Mouse (Mus musculus) 3T3-L1 (cell line): Measurements from ENCODE around the gene Tmcc3.

Experiments
- DNase-seq: peaks from one replicate; pipeline ENCODE4 v3.0.0-alpha.2; 2015; ENCODE audit warnings: low read depth, low spot score

The Tmcc3 gene

DNA sequence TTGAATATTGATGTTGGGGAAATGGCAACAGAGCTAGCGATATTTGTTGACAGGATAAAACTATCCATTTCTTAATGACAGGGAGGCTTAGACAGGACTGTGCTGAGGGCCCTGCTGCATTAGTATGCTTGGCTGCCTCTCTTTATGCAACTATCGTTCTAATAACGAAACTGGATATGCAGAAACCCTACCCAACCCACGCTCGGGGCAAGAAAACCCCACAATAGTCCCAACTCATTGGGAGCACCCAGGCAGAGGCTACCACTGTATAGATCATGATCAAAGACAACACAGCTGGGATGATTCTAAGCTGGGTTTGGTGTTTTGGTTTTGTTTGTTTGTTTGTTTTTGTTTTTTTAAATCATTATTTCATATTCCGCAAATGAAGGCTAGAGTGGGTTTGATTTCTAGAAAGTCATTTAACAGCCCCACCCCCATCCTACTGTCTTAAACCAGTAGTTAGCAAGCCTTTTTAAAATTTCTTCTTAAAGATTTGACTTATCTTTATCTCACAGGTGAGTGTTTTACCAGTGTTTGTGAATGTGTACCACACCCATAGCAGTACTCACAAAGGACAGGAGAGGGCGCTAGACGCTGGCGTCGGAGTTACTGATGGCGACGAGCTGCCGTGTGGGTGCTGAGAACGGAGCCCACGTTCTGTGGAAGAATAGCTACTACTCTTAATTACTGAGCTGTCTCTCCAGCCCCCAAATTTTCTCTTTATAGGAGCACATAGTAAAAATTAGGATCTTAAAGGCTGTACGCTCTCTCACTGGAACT is 20.8 kb downstream of the Tmcc3 start:
- no peak for DNase-seq

DNA sequence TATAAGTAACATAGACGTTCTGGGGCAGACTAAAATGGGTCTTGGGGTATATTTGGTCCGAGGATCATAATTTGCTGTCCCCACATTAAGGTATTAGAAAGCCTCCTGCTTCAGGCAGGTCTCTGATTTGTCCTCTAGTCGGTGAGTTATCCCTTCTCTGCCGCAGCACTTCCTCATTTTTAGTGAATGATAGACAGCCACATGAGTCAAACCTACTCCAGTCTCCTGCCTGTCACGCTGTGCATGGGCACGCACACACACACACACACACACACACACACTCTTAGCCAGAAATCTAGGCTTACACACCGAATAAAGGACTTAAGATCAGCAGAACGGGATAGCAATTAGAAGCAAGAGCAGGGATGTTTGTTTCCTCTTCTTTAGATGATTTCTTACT is 21.6 kb downstream of the Tmcc3 start:
- no peak for DNase-seq

DNA sequence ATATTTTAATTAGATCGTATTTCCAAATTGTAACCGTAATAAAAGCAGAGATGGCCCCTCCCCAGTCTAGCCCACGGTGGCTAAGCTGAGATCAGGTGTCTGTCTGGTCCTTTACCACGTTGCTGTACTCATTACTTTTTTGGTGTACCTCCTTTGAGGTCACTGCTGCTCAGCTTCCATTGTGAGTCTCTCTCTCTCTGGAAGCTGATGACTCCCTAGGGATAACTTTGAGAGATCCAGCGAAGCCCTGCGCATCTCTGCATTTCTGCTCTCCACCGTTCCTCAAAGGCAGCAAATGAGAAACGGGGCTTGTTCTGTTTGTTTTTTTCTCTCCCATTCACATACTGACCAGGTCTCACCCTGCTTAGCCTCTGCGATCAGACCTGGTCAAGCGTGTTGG is 23.3 kb downstream of the Tmcc3 start:
- DNase-seq: no peak

DNA sequence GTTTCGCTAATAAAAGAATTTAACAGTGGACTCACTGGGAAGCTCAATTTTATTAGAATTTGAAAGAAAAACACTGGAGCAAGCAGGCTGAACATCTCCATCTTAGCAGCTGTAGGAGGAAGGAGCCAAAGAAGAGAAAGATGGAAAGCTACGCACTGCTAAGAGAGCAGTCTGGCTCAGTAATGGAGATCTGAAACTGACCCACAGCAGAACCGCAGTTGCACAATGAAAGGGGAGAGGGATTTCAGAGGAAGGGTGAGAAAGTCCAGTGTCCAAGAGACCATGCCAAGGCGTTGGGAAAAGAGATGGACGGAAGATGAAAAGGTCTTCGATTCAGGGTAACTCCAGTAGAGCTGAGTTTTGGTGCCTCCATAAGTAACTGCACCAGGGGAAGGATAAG is 24.3 kb downstream of the Tmcc3 start:
- no peak for DNase-seq

DNA sequence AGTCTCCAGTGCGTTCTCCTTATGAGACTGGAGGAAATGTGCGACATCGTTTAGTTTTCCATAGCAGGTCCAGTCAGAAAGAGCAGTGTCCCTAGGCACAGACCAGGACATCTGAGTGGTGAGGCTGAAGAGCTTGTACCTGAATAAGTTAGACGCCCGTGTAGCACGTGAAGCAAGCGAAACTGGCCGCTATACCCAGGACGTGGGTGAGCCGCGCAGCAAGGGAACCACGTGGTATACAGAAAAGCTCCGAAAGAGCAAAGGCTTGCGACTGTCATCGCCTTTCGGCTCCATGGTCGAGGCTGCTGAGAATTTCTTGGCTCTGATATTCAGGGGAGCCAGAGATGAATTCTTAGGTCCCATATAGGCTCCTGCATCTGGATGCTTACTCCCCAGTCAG is 29.8 kb downstream of the Tmcc3 start:
- no peak for DNase-seq

DNA sequence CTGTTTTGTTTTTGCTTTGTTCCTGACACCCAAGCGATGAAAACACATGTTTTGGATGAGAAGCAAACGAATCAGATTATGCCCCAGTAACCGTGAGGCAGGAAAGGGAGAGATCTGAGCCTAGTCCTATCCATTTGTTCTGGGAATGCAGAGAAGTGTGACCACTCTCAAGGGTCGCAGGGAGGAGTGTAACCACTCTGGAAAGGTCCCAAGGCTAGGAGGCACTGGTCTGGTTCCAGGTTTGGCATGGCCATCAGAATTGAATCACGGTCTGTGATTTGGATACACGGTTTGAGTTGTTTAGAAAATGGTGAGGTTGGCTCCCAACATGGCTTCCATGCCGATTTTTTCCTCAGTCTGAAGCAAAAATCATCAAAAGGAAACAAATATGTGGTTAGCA is 30.5 kb downstream of the Tmcc3 start:
- no peak for DNase-seq

DNA sequence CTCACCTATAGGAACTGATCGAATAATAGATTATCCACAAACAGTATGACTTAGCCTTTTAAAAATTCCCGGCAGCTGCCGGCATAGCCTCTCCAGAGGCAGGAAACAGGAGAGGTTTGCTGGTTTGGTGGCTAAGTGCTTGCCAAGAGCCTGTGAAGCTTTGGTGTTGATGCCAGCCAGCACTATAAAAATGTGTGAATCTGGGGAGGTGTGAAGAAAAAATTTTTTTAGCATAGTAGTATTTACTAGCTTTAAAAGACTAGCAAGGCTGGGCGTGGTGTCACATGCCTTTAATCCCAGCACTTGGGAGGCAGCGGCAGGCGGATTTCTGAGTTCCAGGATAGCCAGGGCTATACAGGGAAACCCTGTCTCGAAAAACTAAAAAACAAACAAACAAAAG is 31.8 kb downstream of the Tmcc3 start:
- DNase-seq: no peak

DNA sequence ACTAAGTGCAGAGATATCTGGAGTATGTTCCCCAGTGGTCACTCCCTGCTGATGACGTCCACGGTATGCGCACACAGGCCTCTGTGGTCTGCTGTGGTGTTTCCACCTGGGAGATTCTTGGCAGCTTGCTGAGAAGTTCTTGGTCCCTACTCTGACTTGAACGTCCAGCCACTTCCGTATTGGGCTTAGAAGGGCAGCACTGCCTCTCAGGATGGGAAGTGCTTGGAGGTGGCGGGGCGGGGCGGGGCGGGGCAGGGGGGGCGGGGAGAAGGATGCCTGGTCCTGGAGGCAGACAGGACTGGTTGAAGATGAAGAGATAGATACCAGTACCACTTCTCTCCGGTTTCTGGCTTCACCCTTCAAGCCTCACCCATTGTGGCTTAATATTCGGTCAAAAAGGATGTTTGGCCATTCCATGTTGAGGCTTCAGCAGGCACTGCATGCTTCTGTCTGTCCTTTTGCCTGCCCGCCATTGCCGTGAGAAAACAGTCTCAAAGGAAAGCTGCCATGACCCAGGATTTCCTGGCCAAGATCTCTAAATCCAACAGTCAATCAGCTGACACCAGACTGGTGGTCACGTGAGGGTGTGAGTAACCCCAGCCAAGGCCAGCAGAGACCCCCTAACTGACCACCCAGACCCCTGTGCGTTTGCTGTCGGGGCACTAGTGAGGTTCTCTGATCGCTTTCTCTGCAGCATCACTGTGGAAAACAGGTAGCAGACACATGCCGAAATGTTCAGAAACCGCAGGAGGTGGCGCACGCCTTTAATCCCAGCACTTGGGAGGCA is 33.1 kb downstream of the Tmcc3 start:
- no peak for DNase-seq

DNA sequence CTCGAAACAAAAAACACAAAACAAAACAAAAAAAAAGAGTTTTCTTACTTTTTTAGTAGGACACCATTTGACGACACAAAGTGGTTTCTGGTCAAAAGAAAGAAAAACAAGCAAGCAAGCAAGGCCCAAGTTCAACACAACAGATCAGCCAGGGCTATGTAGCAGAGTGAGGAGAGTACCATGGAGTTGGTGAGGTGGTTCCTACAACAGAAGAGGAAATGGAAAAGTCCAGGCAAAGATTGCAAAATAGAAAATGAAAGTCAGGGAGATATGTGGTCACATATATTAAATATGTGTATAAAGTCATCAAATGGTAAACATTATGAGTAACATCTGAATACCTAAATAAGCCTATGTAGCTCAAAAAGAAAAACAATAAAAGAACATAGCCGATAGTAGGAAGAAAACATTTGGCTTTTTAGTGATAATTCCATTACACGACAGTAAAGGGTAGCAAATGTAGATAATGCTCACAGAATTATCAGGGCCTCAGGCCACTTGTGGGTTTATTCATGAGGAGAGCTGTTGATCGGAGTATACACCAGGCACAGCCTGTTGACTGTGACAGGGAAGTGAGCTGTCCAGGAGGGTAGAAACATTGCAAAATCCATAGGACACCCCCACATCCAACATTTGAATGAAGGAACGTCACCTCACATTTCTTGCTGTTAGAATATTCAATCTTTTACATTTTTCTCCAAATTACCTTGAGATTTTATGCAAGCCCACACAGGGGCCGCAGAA is 33.9 kb downstream of the Tmcc3 start:
- no peak for DNase-seq

DNA sequence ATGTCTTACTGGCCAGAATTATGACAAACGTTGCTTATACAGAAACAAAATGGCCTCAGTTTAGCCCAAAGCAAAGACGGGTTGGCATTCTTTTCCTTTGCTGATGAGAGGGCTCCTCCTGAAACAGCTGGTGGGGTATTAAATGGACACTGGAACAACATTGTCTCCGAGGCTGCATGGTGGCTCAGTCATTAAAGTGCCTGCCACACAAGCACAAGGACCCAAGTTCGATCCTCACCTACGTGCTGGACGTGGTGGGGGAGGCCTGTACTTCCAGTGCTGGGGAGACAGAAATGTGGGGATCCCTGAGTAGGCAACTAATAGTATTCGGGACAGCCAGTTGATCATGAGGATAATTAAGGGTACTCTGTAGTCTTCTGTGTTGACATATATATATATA is 34.8 kb downstream of the Tmcc3 start:
- DNase-seq: no peak

DNA sequence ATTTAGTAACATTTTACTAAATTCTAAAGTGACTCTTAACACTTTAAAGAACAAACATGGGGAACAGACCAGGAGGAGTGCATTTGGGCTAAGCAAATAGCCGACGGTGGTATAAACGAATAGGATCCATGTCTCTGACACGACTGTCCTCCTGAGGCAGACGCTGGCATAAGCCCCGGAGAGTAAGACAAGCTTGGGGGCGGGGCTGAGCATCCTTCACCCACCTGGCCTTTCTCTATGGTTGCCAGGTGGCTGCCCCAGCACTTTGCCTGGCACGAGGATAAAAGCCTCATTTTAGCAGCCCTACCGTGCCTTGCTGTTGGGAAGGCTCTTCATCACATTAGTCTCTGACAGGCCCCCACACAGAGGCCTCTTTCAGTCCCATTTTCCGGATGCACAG is 35.5 kb downstream of the Tmcc3 start:
- DNase-seq: no peak

DNA sequence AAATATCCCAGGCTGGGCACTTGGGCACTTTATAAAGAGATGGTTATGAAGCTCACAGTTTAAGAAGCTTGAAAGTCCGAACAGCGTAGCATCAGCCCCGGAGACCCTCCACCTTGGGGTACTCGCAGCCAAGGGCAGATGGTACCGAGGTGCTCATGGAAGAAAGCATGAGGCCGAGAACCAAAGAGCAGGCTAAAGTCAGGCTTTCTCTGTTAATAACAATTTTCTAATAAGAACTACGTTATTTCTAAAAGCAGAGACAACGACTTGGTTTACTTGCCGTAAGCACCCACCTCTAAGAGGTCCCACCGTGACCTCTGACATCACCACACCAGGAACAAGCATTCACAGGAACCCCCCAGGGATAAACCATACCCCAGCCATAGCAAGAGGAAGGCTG is 36.2 kb downstream of the Tmcc3 start:
- no peak for DNase-seq

DNA sequence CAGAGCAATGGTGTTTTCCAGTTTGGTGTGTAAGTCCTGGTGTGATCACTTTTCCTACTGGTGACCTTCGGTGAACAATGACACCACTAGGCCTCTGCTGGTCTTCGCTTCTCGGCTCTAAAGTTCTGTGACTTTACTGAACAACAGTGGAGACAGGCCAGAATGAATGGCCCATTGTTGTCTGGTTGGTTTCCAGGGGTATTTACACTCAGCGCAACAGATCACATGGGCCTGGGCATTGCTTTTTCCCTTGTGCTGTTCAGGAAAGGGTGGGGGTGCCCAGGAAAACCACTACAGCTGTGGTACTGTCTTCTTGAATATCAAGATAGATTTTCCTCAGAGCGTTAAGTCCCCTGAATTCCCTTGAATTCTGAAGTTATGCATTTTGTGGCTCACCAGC is 38.5 kb downstream of the Tmcc3 start:
- DNase-seq: no peak

DNA sequence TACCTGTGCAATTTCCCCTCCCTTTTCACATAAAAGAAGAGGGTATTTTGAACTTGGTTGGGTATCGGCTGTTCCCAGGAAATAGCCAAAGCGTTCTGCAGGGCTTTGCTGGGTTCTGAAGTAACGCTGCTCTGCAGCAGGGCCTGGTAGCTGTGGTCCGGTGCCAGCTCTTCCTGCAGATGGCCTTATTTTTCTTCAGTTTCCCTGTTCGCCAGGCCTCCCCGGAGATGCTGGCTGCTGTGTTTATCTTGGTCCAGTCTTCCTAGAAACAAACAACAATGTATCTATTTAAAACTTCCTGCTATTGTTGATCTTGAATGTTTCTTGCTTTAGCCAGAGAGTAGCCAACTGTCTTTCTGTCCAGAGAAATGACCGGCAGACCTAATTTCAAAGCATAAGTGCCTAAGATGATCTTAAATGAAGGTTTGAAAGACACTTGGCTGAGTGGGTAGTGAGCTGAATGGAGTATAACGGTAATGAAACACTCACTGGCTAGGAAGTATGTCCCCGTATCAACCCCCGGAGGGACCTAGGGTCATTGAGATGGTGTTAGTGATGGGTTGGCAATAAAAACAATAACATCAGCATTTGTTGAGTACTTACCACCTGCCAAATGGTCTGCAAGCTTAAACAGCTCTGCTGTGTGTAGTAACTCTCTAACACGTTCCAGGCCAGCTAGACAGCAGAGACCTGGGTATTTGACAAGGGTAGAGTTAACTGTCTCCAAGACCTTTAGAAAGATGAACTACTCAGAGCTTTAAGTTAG is 39.3 kb downstream of the Tmcc3 start:
- DNase-seq: no peak

DNA sequence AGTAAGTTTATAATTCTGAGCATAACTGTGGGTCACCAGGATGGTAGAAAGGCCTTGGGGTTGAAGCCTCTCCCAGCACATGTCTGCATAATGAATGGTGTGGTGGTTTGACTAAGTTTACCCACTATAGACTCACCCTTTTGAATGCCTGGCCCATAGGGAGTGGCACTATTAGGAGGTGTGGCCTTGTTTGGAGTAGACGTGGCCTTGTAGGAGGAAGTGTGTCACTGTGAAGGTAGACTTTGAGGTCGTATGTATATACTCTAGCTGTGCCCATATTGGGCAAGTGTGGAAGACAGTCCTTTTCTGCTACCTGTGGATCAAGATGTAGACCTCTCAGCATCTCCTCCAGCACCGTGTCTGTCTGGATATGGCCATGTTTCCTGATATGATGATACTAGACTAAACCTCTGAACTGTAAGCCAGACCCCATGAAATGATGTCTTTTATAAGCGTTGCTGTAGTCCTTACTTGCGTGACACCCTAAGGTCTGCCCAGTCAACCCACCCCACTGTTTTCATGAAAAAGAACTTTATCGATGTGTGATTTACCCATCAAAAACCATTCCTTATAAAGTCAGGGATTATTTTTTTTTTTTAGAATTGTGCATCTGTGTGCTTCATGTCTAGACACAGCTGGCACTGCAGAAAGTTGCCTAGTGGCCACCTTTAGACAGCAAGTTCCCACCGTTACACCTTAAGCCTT is 40.6 kb downstream of the Tmcc3 start:
- DNase-seq: no peak

DNA sequence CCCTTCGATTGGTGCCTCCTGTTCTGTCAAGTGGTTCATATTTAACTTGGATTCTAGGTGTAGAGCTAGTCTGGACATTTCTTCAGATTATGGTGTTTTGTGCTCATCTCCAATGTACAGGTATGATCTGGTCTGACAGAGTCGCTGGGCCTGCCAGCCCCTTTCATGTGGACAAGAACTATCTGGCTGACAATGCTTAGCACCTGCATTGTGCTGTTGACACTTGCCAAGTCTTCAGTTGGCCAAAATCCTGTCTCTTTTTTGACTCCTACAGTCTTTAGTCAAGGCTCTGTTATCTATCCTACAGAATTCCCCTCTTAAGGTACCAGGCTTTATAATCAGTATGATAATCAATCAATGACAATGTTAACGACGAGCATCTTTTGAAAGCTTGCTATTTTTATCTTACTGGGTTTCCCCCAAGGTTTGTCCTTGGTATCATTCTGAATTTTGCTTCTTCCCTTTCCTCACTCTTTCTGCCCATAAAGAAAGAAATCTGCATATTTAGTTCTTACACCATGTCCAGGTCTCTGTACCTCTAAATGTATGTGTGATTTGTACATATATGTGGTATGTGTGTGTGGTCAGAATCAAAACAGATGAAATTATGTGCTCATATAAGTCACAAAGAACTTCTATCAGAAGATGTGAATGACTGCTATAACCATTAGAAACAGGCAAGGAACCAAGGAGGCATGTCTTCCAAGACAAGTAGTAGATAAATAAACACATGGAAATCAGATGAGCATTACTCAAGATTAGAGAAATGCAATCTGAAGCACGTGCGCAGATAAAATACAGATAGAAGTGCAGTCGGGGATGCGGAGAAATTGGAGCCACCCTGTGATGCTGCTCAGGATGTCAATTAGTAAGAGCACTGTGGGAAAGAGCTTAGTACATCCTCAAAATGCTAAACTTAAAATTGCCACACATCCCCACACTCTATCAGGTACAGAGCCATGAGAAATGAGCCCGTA is 41.4 kb downstream of the Tmcc3 start:
- no peak for DNase-seq

DNA sequence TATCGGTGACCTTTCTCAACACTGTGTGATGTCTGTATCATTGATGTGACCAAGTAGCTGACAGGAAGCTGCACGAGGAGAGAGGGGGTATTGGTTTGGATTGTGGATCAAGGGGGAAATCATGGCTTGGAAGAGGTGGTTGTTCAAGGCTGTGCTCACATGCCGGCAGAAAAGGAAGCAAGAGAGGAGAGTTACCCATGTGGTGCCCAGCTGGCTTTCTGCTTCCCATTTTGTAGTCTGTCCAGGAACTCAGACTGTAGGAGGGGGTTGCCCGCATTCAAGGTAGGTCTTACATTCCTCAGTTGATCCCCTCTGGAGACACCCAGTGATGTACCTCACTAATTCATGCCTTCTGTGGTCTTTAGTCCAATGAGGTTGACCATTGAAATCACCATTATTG is 42.3 kb downstream of the Tmcc3 start:
- no peak for DNase-seq

DNA sequence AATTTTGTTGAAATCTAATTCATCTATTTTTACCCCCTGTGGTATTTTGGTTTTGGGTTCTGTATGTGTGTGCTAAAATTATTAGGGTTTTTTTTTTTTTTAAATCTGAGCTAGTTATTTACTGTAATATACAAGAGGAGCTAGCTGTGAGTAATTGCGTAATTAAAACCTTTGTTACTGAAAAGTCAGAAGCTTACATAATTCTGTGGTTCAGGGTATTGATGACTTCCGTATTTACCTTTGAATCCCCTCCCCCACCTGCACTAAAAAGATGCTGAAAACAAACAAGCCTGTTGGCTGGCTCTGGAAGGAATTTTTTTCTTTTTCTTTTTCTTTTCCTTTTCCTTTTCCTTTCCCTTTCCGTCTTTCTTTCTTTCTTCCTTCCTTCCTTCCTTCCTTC is 42.7 kb downstream of the Tmcc3 start:
- no peak for DNase-seq

DNA sequence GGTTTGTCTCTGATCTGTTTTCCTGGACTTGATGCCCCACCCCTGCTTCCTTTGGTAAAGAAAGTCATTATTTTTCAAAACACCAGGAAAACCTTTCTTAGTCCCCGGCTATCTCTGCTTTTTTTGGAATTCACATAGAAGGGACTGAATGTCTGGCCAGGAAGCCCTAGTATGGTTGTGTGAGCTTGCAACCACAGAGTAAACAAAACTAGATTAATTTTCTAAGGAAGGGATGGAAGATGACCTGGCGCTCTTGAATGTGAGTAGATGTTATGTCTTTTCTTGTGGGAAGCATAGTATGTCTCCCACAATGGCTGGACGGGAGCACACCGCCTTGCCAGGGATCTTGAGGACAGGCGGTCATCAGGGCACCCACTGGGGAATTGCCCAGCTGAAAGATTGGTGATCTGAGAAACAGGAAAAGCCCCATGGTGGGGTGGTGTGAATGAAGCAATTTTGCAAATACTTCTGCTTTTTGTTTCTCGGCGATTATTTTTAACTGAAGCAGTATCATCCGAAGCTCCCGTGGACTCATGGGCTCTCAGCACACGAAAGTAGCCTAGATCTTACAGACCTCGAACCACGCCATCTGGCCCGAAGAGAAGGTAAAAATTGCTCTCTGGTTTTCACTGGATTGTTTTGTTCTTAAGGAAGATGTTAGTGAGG is 44.9 kb downstream of the Tmcc3 start:
- no peak for DNase-seq
